Mouse (Mus musculus): ENCODE measurements around the gene Cx3cr1.

GRCm38 (mm10) chr9:119943326-119943725, 126.4 kb downstream of the Cx3cr1 start:
- TF ChIP-seq CTCF (IDR thresholded peaks at IDR 0.05; ENCODE audit: borderline replicate concordance, extremely low read depth, insufficient read depth, insufficient read length) (no peak), POLR2A (IDR thresholded peaks at IDR 0.05; ENCODE audit: borderline replicate concordance, extremely low read depth, insufficient read depth, insufficient read length, poor library complexity, severe bottlenecking) (no peak)

All from brain, embryonic 14.5 days (tissue).